Mouse (Mus musculus): ENCODE results near the gene Gm10118.
A peak's percentile ranks its signal among the peaks of the same experiment; 100 is the strongest.

The Gm10118 gene

DNA sequence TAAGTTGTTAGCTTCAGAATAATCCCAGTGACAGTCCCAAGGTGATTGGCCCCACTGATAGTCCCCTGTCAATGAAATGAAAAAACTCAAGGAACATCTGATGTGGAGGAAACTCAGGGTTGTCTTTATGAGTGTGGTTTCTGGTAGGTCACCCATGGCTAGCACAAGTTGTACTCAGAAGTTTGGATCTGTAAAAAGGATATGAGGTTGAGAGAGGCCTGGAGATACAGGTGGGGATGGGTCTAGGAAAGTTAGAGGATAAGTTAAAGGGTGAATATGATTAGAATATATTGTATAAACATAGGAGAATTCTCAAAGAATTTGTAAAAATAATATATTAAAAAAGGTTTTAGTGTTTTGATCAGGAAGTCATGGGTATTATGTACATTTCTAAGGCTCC lies at the start of gene Gm10118:
Gene Gm10118 (minus strand): TSS at position 101 of the 400 bp plus-strand sequence.
- DNase-seq (ENCODE audit: low spot score in 2 of 2), result no peak

DNA sequence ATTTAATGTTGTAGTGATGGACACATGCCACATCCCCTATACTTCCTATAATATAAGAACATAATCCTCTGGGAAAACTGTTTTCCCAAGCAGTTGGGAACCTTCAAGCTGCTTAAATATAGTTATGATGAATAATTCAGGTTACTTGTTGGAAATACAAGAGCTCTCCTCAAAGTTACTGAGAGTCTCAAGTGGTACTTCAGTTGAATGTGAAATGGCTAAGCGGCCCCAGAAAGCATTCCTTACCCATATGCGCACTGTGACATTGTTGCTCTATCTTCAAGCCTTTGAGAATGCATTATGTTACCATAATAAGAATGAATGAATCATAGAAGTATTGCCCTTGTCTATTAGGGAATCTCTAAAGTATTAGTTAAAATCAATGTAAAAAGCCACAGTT lies 45.1 kb upstream of the Gm10118 start:
- DNase-seq (ENCODE audit: low spot score in 2 of 2), result no peak

DNA sequence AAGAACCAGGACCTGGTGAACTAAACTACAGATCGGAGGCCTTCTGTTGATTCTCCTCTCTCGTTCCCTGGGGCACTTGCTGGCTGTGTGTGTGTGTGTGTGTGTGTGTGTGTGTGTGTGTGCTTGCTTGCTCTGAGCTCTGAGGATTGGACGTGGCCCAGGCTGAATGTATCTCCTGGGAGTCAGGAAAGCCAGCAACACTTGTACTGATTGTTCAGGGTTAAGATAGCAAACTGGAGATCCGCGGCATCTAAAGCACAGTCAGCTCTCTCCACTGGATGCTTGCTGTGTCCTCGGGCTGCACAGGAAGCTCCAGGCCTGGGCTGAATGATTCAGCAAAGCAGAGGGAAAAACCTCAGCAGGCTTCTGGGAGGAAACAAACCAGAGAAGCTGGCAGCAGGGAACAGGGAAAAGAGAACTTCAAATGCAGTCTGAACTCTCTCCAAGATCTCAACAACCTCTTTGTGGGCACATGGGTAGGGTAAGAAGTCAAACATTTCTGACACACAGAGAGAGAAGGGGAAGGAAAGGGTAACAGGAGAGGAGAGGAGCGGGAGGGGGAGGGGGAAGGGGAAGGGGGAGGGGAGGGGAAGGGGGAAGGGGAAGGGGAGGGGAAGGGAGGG lies 27.2 kb upstream of the Gm10118 start:
- peak in 1 of 2 experiments; percentile 25 for DNase-seq (ENCODE audit: low spot score in 2 of 2)

DNA sequence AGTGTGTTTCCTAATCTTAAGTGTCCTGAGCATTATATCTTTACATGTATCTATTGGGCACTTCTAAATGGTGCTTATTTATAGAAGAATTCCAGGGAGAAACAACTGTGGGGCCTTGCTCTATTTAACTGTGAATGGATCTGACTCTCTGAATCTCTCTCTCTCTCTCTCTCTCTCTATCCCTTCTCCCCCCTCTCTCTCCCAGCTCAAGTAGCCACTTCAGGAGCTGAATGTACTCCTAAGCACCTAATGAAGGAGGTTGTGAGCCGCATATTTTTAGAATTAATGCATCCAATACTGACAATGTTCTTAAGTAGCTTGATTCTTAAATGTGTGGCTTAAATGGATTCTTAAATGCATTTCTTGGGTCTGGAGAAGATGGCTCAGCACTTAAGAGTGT lies 24.2 kb upstream of the Gm10118 start:
- DNase-seq (ENCODE audit: low spot score in 2 of 2), result no peak

DNA sequence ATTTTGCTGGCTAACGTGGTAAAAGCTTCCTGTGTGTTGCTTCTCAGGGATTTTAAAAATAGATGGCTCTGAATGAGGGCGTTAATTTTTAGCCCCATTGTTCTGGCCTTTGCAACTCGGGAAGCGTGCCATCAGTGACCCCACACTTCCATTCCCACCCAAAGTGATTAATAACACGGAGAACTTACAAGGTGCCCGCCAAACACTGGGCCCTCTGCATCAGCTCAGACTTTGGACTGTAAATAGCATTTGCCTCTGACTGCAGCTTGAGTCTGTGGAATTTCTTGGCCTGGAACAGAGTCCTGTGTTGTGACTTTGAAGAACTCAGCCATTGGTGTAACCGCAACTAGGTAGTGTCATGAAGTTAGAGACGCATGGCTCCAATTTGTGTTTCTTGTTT lies 23.6 kb upstream of the Gm10118 start:
- peak in 1 of 2 experiments; percentile 20 for DNase-seq (ENCODE audit: low spot score in 2 of 2)

DNA sequence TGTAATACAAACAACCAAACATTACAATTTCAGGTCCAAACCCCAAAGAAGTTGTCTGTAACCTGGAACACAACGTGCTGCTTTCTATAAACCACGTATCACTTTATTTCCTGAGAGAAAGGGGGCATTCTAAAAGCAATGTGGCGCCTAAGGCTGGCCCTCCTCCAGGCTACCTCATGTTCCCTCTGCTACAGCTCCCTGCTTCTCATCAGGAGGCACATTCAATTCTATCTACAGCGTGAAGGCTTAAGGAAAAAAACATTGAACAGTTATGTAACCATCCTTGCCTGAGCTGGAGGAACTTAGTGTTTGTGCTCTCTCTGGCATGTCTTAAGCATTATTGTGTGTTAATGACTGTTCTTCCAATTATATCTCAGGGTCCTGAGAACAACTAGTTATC lies 20.0 kb upstream of the Gm10118 start:
- peak; percentile 32 to 45 for DNase-seq (ENCODE audit: low spot score in 2 of 2)

DNA sequence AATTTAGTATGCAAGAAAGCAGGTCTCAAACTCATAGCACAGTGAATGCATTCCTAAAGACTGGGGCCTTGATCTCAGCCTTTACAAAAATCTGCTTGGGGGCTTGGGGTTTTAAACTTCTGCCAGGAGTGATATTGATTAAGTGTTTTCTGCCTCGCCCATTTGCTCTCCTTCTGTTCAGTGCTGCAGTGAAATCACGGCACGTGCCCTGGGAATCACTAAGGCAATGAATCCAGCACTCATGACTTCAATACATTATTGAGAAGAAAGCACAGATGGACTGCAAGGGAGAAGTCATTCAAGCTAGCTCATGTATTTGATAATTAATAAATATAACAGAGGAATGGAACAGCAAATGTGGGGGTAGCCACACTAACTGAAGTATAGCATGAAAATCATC lies 18.3 kb upstream of the Gm10118 start:
- DNase-seq (ENCODE audit: low spot score in 2 of 2), result no peak

DNA sequence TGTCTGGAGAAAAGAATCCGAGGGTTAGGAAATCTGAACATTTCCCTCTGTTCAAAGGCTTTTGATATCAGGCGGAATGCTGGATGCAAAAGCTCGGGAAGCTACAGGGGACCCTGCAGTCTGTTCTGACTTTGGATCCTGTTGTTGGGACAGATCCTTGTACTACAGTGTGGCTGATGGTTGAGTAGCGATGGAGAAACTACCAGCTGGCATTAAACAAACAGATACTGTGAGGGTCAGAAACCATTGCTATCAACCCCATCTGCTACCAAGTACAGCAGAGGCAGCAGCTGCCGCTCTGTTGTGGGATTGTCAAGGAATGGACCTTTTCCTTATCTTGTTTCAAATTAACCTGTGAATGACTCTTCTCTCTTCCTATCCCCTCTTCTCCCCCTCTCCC lies 6.7 kb upstream of the Gm10118 start:
- no peak for DNase-seq (ENCODE audit: low spot score in 2 of 2)

DNA sequence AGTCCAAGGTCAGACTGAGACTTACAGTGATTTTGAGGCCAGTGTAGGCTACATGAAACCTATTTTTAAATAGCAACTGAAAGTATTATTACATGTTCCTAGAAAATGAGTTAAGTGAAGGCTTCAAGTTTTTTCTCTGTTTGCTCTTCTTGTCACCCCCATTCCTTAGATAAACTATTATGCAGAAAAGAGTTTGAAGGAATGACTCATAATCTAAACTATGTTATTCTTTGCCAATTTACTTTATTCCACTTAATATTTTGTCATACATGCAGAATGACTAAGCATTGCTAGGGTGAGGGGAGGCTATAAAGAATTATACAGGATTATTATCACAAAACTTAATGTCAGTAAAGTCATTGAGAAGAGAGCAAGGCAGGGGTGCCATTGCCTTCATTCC lies 18.4 kb downstream of the Gm10118 start:
- DNase-seq (ENCODE audit: low spot score in 2 of 2), result no peak

DNA sequence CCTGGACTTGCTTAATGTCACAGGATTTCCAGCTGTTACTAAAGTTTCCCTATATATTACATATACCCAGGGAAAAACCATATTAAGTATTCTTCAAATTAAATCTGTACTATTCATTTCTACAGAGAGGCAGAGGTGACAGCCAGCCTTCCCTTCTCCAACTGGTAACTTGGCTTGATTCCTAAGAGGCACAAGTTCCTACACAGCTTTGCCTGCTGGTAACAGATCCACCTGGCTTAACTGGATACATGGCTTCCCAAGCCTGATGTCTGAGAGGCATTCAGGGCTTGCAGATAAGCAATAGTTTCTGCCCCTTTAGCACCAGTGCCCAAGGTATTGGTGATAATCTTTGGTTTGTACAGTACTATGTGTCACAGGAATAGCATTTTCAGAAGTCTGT lies 27.3 kb downstream of the Gm10118 start:
- no peak for DNase-seq (ENCODE audit: low spot score in 2 of 2)

DNA sequence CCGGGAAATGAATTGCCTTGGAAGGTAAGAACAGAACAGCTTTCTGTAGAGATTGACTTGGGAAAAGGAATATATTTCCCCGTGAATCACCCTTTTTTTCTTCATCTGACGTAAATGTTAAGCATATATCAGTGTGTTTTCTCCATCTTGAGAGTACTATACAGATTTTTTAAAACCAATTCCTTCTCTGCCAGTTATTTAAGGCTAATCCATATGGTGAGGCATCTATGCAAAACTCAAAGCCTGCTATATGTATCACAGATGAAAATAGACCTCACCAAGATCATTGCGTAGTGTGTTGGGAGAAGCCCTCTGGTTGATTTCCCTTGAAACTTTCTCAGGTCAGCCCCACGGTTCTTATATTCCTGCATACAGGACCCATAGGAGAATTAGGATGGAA lies 32.6 kb downstream of the Gm10118 start:
- DNase-seq (ENCODE audit: low spot score in 2 of 2), result no peak

DNA sequence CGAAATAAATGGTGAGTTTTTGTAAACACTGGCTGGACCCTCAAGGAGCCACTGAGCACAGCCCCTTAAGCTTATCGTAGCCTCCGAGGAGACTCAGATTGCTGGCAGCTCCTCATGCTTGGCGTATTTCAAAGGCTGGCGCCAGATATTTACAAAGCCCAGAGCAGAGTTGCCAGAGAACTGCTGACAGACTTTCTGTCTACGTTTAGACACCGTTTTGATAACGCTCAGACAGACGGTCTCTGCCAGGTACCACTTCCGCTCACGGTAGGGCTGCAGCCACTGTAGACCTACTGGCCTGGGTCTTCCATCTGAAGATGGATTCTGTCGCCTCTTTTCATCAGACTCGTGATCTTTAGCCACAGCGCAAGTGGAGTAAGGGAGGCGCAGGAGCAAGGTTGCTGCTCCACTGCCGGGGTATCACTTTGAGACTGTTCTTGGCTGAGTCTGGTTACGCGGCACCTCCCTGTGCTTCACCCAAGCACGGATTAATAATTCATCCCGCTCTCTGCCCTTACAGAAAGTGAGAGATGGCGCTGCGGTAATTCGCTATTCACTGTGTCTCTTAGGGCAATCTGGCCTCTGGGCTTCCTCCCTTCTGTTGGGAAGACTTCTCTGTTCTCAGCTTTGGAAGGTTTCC lies 40.7 kb downstream of the Gm10118 start:
- DNase-seq (ENCODE audit: low spot score in 2 of 2), result peak in 1 of 2 experiments; percentile 20

DNA sequence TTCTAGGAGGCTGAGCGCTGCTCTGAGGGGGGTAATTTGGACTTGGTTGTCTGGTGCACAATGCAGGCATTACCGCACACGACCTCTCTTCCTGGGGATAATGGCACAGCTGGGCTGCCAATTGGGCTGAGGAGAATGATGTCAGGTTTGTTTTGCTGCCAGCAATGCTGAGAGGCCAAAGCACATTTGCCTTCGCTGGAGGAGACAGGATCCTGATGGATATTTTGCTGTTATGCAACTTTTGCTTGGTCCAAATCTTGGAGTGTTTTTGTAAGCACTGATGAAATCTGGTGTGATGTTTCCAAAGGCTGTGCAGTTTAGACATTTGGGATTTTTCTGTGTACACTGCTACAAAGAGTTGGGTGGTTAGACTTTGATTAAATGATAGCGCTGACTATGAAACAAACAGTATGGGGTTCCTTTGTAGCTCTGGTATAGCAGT lies 46.8 kb downstream of the Gm10118 start:
- peak in 1 of 2 experiments; percentile 10 for DNase-seq (ENCODE audit: low spot score in 2 of 2)

Data from right cerebral cortex, adult 2 months (tissue).